Mouse (Mus musculus) embryonic facial prominence, embryonic 14.5 days (tissue): ENCODE results near the gene Mrm3. TPM values are rescaled to one million over a fixed set of nuclear protein-coding genes. Genes with fewer than 3 reads are reported as not detected.

Experiments
- polyA plus RNA-seq: library from polyadenylated mRNA; unstranded; fragments of >200 nt; fragmentation: Nextera tagmentation; extraction: Ambion mirVana; gene quantifications from 2 replicates; pipeline ENCODE4 v1.2.1, GENCODE M21; 2014

Mrm3 gene
- polyA plus RNA-seq, 1 experiment from 2014 or later, result 23.8 TPM

Other genes starting within 250 kb of the Mrm3 start
- 2.0 and 7.3 TPM in 2 replicates for gene 1700016K19Rik, start 243.8 kb upstream of the Mrm3 start, polyA plus RNA-seq
- 45.3 and 45.6 TPM in 2 replicates for gene Rflnb, start 215.9 kb upstream of the Mrm3 start, polyA plus RNA-seq
- 32.4 and 36.6 TPM in 2 replicates for gene Vps53, start 64.1 kb upstream of the Mrm3 start, polyA plus RNA-seq
- gene Fam57a, start 64.0 kb upstream of the Mrm3 start, polyA plus RNA-seq, result 34.2 and 36.8 TPM in 2 replicates
- 0.79 and 0.96 TPM in 2 replicates for gene Dbil5, start 26.1 kb upstream of the Mrm3 start, polyA plus RNA-seq
- gene Gemin4, start 26.1 kb upstream of the Mrm3 start, polyA plus RNA-seq, result 22.3 and 30.4 TPM in 2 replicates
- 129 and 133 TPM in 2 replicates for gene Glod4, start within 50 bp of the Mrm3 start, polyA plus RNA-seq
- 63.8 and 70.2 TPM in 2 replicates for gene Nxn, start 155.4 kb downstream of the Mrm3 start, polyA plus RNA-seq
- gene Timm22, start 163.2 kb downstream of the Mrm3 start, polyA plus RNA-seq, result 113 and 124 TPM in 2 replicates